Mouse (Mus musculus) liver, embryonic 14.5 days (tissue): ENCODE results near the gene Rnasek.

Experiments
- CTCF ChIP-seq: IDR thresholded peaks from 2 replicates; pipeline ENCODE4 v1.5.1; 2016; ENCODE audit warnings: antibody characterized with exemption, low read depth, control low read depth
- EP300 ChIP-seq: IDR thresholded peaks from 2 replicates; pipeline ENCODE4 v1.6.1; 2016; ENCODE audit warnings: antibody characterized with exemption, low read depth

DNA sequence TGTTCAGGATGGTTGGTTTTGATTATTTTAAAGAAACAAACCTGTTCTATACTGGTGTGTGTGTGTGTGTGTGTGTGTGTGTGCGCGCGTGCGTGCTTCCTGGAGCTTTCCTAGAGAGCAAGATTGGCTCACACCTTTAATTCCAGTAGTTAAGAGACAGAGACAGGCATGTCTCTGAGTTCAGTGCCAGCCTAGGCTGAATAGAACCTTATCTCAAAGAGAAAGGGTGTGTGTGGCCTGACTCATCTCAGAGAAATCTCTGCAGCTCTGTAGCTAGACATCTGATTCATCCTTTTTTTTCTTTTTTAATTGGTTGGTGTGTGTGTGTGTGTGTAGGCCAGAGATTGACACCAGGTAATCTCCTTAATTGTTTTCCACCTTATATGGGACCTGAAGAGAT lies 19.4 kb upstream of the Rnasek start:
- no peak for TF ChIP-seq CTCF
- TF ChIP-seq EP300 = no peak
